Mouse (Mus musculus) hindbrain, postnatal 0 days (tissue): ENCODE data around the gene Chrng. TPM values are rescaled to one million over a fixed set of nuclear protein-coding genes. Genes with fewer than 3 reads are reported as not detected.

Experiments used
- ATAC-seq: fragments of 200-750 bp; cut with Nextera tagmentation; 2 replicates; pipeline ENCODE4 v1.8.0; 2017; ENCODE audit warnings: mild to moderate bottlenecking, moderate TSS enrichment, moderate library complexity
- DNase-seq: peaks from one replicate; pipeline ENCODE4 v3.0.0-alpha.2; 2015; ENCODE audit warnings: low spot score
- H3K27ac ChIP-seq: fragments of 300-500 bp; sonication (generic); 2 replicates; pipeline ENCODE4 v1.5.1; 2014; ENCODE audit warnings: mild to moderate bottlenecking
- H3K27me3 ChIP-seq: fragments of 300-500 bp; sonication (generic); 2 replicates; pipeline ENCODE4 v1.6.1; 2014; ENCODE audit warnings: low read length, mixed read lengths; ENCODE audit not compliant: insufficient read depth
- H3K36me3 ChIP-seq: fragments of 300-500 bp; sonication (generic); 2 replicates; pipeline ENCODE4 v1.6.1; 2014; ENCODE audit warnings: low read length, mixed read lengths; ENCODE audit not compliant: insufficient read depth
- H3K4me1 ChIP-seq: fragments of 300-500 bp; sonication (generic); 2 replicates; pipeline ENCODE4 v1.6.1; 2014; ENCODE audit warnings: antibody characterized with exemption, low read length, mixed read lengths; ENCODE audit not compliant: insufficient read depth
- H3K4me2 ChIP-seq: fragments of 300-500 bp; sonication (generic); 2 replicates; pipeline ENCODE4 v1.6.1; 2014; ENCODE audit warnings: low read depth, mild to moderate bottlenecking, low read length, moderate library complexity, mixed read lengths
- H3K4me3 ChIP-seq: fragments of 300-500 bp; sonication (generic); 2 replicates; pipeline ENCODE4 v1.5.1; 2014; ENCODE audit warnings: low read length
- H3K9ac ChIP-seq: fragments of 300-500 bp; sonication (generic); replicated peaks from 2 replicates; pipeline ENCODE4 v1.6.1; 2014; ENCODE audit warnings: mild to moderate bottlenecking, low read length, moderate library complexity, mixed read lengths
- H3K9me3 ChIP-seq: fragments of 300-500 bp; sonication (generic); 2 replicates; pipeline ENCODE4 v1.6.1; 2016; ENCODE audit warnings: low read length, mixed read lengths
- CTCF ChIP-seq: IDR thresholded peaks from 2 replicates; pipeline ENCODE4 v1.5.1; 2016; ENCODE audit warnings: antibody characterized with exemption, control low read depth, low read depth
- WGBS: fragments of 180-500 bp; shearing (Covaris S2); extraction: QIAGEN DNeasy Blood & Tissue Kit; methylation state at CpG from one replicate; pipeline ENCODE4 v1.1.7; 2014; 5-methylcytosine and 5-hydroxymethylcytosine counted together
- polyA plus RNA-seq: library from polyadenylated mRNA; unstranded; fragments of >200 nt; fragmentation: Nextera tagmentation; extraction: Ambion mirVana; gene quantifications from 2 replicates; pipeline ENCODE4 v1.2.1, GENCODE M21; 2015
- total RNA-seq: library from RNA; depleted of rRNA; stranded (reverse); fragments of >200 nt; gene quantifications from 2 replicates; pipeline ENCODE4 v1.2.3, GENCODE M21; 2014

Chrng gene
- total and polyA plus RNA-seq, 2 experiments from 2014 or later: not detected

DNA sequence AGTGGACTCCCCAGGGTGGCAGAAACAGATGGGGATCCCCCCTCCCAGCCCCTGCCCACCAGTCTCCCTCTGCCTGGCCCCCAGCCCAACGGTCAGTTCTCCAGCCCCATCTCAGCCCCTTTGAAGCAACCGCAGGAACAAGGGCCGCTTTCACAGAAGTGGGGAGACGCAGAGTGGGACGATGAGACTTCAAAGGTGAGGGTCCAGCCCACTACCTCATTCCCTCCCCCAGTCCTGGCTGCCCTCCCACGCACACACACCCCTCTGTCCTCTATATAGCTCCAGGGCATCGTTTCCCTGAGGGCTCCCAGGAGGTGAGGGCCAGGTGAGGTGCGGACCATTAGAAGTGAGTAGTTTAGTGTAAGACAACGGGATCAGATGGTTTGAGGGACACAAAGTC lies 21.4 kb upstream of the Chrng start, which contains the start of gene Prss56:
TSS of gene Prss56 (plus strand) at position 301 of the 400 bp plus-strand sequence.
- Histone ChIP-seq H3K9me3 (no peaks in the 10 kb centered on the region), H3K4me3 (no peak within 1 kb of the TSS), H3K4me2 (no peak within 1 kb of the TSS), H3K36me3 (no peaks in the 10 kb centered on the region), H3K9ac (no peak within 1 kb of the TSS), H3K27me3 (peaks cover 16% of the 10 kb centered on the region; the same call in 1 of the 2 replicates), H3K27ac (no peak within 1 kb of the TSS), H3K4me1 (no peaks in the 10 kb centered on the region)
- ATAC-seq: no peak
- no peak for DNase-seq
- WGBS: 62% methylated on average over 9 of the region's 9 CpGs
- no peak for TF ChIP-seq CTCF

- no peak overlapping the region for H3K27ac ChIP-seq
- no peaks in the 10 kb centered on the region for H3K36me3 ChIP-seq
- no peak overlapping the region for H3K9ac ChIP-seq
- no peaks in the 10 kb centered on the region for H3K4me1 ChIP-seq
- peak overlapping the region; percentile 34 for H3K4me2 ChIP-seq
- TF ChIP-seq CTCF: no peak; the same call in 1 of the 2 replicates
- H3K4me3 ChIP-seq: no peak overlapping the region
- no peaks in the 10 kb centered on the region for H3K9me3 ChIP-seq
- WGBS: 35% methylated on average over 15 of the region's 15 CpGs
- peaks cover 25% of the 10 kb centered on the region; the same call in 1 of the 2 replicates for H3K27me3 ChIP-seq
- ATAC-seq (0 out of 2 replicates have a peak, but pooled peaks have one; percentile 3), DNase-seq (peak; percentile 45)
These were observed 20.3 kb upstream of the Chrng start for GRCm38 (mm10) chr1:87183998-87184750.

DNA sequence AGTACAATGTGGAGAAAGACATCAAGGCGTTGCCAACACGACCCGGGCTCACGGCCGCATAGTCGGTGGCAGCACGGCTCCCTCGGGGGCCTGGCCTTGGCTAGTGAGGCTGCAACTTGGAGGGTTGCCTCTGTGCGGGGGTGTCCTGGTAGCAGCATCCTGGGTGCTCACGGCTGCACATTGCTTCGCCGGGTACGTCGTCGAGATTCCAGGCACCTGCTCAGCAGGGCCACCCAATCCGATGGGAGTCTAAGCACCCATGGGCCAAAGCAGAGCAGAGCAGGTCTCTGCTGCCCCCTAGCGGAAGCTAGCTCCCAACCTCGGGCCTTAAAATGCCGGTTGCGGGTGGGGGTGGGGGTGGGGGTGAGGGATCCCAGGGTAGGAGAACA lies 19.7 kb upstream of the Chrng start:
- Histone ChIP-seq H3K4me1 (no peaks in the 10 kb centered on the region), H3K4me2 (peak overlapping the region; percentile 34), H3K9me3 (no peaks in the 10 kb centered on the region), H3K36me3 (no peaks in the 10 kb centered on the region), H3K27ac (no peak overlapping the region), H3K4me3 (no peak overlapping the region), H3K27me3 (peaks cover 25% of the 10 kb centered on the region; the same call in 1 of the 2 replicates), H3K9ac (no peak overlapping the region)
- peak; percentile 81 for DNase-seq
- peak; percentile 75 for TF ChIP-seq CTCF
- 10% methylated on average over 20 of the region's 20 CpGs for WGBS
- peak; percentile 46 for ATAC-seq

- Histone ChIP-seq H3K9ac (no peak overlapping the region), H3K27me3 (peaks cover 25% of the 10 kb centered on the region; the same call in 1 of the 2 replicates)
These were observed 18.9 kb upstream of the Chrng start for GRCm38 (mm10) chr1:87185526-87185925.

DNA sequence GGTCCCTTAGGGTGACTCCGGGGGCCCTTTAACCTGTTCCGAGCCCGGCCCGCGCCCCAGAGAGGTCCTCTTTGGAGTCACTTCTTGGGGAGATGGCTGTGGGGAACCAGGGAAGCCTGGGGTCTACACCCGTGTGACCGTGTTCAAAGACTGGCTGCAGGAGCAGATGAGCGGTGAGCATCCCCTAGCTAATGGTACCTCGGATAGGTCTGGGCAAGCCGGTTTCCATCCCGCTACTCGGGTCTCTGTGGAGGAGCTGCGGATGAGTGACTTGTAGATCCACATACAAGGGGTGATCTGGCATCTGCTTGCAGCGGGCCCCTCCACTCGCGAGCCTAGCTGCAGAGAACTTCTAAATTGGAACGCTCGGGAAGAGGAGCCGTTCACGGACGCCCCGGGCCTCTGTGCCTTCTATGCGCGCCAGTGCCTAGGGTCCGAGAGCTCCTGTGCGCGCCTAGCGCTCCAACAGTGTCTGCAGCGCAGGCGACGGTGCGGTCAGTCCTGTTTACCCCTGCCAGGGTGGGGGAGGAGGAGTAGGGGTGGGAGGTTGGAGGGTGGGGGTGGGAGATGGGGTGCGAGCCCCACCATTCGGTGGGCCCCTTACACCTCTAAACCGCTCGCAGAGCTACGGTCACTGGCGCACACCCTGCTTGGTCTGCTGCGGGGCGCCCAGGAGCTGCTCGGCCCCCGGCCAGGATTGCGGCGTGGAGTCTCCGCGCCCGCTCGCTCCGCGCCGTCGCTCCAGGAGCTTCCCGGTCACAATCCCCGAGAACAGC lies 18.0 kb upstream of the Chrng start:
- H3K4me1 ChIP-seq: no peaks in the 10 kb centered on the region
- H3K27me3 ChIP-seq: peaks cover 25% of the 10 kb centered on the region; the same call in 1 of the 2 replicates
- H3K9me3 ChIP-seq: no peaks in the 10 kb centered on the region
- peak overlapping the region; percentile 42 for H3K4me3 ChIP-seq
- no peaks in the 10 kb centered on the region for H3K36me3 ChIP-seq
- peak; percentile 43 for ATAC-seq
- TF ChIP-seq CTCF: no peak
- WGBS: 3% methylated on average over 53 of the region's 54 CpGs
- DNase-seq: no peak
- H3K27ac ChIP-seq: no peak overlapping the region
- peak overlapping the region; percentile 71 for H3K4me2 ChIP-seq
- H3K9ac ChIP-seq: peak overlapping the region; percentile 22; the same call in 1 of the 2 replicates

More at GRCm38 (mm10) chr1:87185526-87185925, 18.9 kb upstream of the Chrng start:
- DNase-seq (no peak), ATAC-seq (0 out of 2 replicates have a peak, but pooled peaks have one; percentile 1)
- Histone ChIP-seq H3K27ac (no peak overlapping the region), H3K4me2 (no peak overlapping the region), H3K4me3 (no peak overlapping the region), H3K4me1 (no peaks in the 10 kb centered on the region), H3K9me3 (no peaks in the 10 kb centered on the region), H3K36me3 (no peaks in the 10 kb centered on the region)
- 15% methylated on average over 13 of the region's 13 CpGs for WGBS
- TF ChIP-seq CTCF: no peak

GRCm38 (mm10) chr1:87187037-87187355 lies 17.5 kb upstream of the Chrng start:
- Histone ChIP-seq H3K36me3 (no peaks in the 10 kb centered on the region), H3K9ac (peak overlapping the region; percentile 22; the same call in 1 of the 2 replicates), H3K27ac (no peak overlapping the region), H3K27me3 (peaks cover 25% of the 10 kb centered on the region; the same call in 1 of the 2 replicates), H3K9me3 (no peaks in the 10 kb centered on the region), H3K4me1 (no peaks in the 10 kb centered on the region), H3K4me3 (peak overlapping the region; percentile 42), H3K4me2 (peak overlapping the region; percentile 71)
- ATAC-seq (peak; percentile 39), DNase-seq (peak; percentile 91)
- peak; percentile 92 for TF ChIP-seq CTCF
- WGBS: under 1% methylated on average over 15 of the region's 15 CpGs
